Mouse (Mus musculus): ENCODE measurements around the gene Bst1.
A peak's percentile ranks its signal among the peaks of the same experiment; 100 is the strongest.

Gene Bst1

GRCm38 (mm10) chr5:43810427-43811062 is 8.1 kb upstream of the Bst1 start:
- DNase-seq (ENCODE audit: low read depth, low spot score) = no peak

DNA sequence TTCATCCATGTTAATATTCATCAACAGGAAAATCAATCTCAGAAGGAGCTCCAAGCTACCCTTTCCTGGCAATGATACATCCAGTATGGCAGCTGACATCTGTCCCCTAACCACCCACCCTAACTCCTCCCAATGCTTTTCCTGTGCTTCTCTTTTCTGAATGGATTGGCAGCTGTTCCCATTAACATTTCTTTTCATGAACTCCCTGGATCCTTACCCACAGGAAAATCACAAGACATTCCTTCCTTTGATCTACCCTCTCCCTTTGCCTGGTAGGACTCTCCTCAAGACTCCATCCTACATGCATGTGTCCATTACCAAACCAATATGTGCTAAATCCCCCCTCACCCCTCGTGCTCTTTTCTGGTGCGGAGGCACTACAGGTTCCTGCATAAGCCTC is 4.1 kb upstream of the Bst1 start:
- DNase-seq (ENCODE audit: low read depth, low spot score) = no peak

DNA sequence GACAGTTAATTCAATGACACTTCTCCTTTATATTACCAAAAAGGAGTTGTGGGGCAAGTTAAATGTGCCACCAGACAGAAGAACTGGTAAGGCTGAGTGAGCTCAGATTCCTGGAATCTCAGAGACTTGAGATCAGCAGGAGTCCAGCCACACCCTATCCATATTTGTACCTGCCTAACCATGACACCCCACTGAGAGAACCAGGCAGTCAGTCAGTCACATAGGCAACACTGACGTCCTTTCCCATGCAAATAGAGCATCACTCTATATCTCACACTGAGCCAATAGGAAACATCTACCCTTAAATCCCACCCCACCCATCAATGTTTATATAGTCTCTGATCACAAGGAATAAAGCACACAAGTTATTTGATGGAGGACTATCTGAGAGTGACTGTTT is 2.9 kb upstream of the Bst1 start:
- no peak for DNase-seq (ENCODE audit: low read depth, low spot score)

DNA sequence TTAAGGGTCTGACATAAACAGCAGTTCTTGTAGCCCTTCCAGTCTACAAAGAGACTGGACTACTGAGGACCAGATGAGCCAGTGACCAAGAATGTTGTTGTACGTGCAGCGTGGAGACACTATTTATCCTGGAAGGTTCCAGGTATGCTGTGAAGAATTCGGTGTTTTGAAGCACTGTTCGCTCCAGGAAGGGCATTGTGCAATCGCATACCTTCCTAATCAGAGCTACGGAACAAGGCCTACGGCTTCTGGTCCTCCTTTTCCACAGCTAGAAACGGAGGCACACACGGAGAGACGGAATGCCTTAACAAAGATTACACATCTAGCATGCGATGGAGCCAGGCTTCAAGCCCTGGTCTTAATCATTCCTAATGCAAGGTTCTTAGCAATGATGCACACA is 2.1 kb downstream of the Bst1 start:
- no peak for DNase-seq (ENCODE audit: low read depth, low spot score)

DNA sequence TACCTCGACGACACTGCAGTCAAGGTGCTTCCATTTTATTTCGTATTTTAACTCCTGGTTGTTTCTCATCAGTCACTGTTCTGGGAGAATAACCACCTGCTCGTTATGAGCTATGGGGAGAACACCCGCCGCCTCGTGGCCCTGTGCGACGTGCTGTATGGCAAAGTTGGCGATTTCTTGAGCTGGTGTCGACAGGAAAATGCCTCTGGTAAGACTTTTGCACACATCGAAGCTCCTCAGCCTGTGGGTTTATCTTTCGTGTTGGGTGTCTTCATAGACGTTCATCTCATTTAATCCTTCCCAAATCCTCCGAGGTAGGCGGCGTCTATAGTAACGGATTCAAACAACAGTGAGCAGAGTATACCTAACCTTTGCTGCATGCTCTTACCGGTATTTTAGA is 2.9 kb downstream of the Bst1 start, which contains the start of gene Fbxl5:
TSS of gene Fbxl5 (minus strand) at position 101 of the 400 bp plus-strand sequence.
- no peak for DNase-seq (ENCODE audit: low read depth, low spot score)

DNA sequence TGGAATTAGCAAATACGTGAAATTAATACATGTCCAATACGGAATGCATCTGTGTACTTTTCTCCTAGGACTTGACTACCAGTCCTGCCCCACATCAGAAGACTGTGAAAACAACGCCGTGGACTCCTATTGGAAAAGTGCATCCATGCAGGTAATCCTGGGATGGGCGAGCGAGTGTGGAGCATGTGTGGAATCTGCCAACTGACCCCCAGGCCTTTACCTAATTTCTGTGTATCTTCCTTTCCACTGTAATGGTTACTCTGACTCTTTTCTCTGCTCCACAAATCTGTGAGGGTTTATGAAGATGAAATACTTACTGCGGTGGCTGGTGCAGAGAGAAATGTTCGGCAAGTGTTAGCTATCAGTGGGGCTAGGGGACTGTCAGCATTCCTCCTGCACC is 3.5 kb downstream of the Bst1 start:
- DNase-seq (ENCODE audit: low read depth, low spot score) = no peak

- DNase-seq (ENCODE audit: low read depth, low spot score) = no peak
Observed at GRCm38 (mm10) chr5:43822824-43823223, 4.1 kb downstream of the Bst1 start.

DNA sequence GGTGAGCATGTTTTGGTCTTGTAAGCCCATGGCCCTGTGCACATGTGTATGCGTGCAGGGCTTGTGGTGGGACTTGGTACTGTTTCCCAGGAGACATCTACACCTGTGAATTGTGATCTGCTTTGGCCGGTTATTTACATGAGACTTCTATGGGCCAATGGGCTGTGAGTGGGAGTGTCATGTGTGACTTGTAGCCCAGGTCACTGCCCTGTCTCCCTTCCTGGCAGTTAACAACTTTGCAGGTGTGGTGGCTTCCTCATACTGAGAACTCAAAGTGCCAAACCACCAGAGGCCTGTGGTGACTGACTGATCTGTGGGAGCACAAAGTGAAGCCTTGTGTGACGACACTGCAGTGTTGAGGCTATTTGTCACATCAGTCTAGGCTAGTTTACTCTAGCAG is 5.9 kb downstream of the Bst1 start:
- no peak for DNase-seq (ENCODE audit: low read depth, low spot score)

- DNase-seq (ENCODE audit: low read depth, low spot score) = no peak
Observed at GRCm38 (mm10) chr5:43826883-43827282, 8.2 kb downstream of the Bst1 start.

GRCm38 (mm10) chr5:43827366-43827765 is 8.7 kb downstream of the Bst1 start:
- peak; percentile 89 for DNase-seq (ENCODE audit: low read depth, low spot score)

DNA sequence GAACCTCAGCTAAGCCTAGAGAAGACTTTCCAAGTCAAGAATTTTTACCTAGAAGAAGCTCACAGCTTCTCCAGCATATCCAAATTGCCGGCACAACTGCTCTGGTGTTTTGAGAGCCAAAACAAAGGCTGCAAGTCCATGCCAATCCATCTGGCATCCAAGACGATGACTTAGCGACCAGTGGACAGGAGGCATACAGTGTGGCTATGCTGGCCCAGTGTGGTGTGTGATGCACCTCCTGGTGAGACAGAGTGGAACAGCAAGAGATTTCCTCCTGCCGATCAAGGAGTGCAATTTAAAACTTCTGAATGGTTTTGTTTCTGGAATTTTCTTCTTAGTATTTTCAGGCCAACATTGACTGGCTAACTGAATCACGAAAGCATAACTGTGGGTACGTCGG is 17.9 kb downstream of the Bst1 start:
- no peak for DNase-seq (ENCODE audit: low read depth, low spot score)

- no peak for DNase-seq (ENCODE audit: low read depth, low spot score)
Observed at GRCm38 (mm10) chr5:43837372-43837771, 18.7 kb downstream of the Bst1 start.

GRCm38 (mm10) chr5:43841144-43842010 is 22.7 kb downstream of the Bst1 start:
- peak; percentile 63 for DNase-seq (ENCODE audit: low read depth, low spot score)

DNA sequence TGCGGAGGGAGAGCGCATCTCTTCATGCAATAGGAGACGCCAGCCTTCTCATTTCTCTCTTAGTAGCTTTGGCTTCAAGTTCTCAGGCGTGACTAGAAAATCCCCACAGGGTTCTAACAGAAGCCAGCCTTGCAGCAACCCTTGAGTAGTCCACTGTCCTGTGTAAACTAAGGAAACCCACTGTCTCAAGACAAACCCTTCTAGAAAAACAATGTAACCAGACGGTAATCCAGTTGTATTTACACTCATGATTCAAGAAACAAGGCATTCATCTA is 23.3 kb downstream of the Bst1 start:
- DNase-seq (ENCODE audit: low read depth, low spot score) = no peak

GRCm38 (mm10) chr5:43842576-43843155 is 24.0 kb downstream of the Bst1 start:
- no peak for DNase-seq (ENCODE audit: low read depth, low spot score)

GRCm38 (mm10) chr5:43845083-43845482 is 26.4 kb downstream of the Bst1 start:
- DNase-seq (ENCODE audit: low read depth, low spot score) = no peak

DNA sequence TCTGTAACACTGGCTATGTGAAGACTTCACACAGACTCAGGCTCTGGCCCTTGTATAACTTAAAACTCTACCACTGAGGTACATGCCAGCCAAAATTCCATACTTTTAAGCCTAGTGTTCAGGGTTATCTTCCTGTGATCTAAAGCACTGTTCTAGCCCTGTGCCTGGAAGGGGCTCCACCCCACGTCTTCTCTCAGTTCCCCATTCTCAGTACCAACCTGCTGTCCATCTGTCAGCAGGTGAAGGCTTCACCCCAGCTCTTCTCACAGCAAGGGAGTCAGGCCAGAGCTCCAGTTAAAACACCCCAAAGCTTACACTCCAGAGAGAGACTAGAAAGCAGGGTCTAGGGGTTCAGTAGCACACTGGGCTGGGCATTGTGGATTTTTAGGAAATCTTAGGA is 27.0 kb downstream of the Bst1 start:
- no peak for DNase-seq (ENCODE audit: low read depth, low spot score)

DNA sequence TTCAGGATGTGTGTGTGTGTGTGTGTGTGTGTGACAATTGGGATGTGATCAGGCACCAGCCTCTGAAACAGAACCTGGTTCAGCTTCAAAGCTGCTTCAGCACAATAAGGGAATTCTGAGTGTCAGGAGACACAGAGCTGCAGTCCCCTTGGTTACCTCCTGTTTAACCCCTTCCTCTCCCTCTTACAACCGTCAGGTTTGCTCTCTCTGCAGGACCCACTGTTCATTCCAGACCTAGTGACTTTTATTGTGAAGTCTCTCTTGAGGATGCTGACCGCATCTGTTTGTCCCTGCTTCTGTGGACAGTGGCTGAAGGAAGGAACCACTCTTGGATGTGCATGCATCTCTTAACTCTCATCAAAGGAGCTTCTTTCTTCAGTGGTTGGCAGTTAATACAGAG is 27.5 kb downstream of the Bst1 start:
- no peak for DNase-seq (ENCODE audit: low read depth, low spot score)

- DNase-seq (ENCODE audit: low read depth, low spot score) = no peak
Observed at GRCm38 (mm10) chr5:43847555-43847954, 28.9 kb downstream of the Bst1 start.

DNA sequence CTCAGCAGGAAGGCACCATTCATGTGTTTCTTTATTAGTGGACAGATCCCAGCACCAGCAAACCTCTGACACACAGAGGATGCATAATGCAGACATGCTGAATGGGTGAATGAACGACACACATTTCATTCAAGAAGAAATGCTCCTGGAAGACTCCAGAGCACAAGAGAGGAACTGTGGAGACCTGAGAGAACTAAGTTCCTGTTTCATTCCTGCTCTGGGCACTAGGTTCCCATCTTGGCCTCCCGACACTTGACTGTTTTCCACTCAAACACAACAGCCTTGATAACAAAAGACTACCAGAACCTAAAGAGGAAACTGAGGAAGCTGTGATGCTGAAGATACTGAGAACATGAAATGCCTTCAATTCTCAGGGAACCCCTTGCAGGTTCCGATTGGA is 29.6 kb downstream of the Bst1 start:
- DNase-seq (ENCODE audit: low read depth, low spot score) = no peak

GRCm38 (mm10) chr5:43853096-43853867 is 34.6 kb downstream of the Bst1 start:
- no peak for DNase-seq (ENCODE audit: low read depth, low spot score)

DNA sequence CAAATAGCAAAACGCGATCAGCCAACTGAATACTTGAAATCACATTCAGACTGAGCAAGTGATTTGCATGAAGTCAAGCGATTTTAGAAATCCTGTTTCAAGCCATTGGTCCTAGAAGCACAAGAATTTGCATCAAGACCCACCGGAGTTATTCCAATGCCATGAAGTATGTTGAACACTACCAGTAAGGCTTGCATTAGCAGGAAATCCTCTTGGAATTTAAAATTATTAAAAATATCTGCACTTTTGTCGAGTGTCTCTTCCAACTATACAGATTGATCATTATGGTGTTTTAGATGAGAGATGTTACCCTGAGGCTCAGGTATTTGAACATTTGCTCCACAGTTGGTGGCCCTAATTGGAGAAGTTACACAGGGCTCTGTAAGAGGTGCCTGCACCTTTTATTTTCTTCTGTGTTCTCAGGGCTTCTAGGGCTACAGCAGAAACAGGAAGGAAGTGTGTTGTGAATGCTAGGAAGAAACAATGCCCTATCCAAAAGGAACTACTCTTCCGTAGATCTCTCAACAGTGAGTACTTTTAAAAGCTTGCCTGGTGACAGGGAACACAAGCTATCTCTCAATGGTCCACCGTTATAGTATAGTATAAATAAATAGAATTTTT is 35.3 kb downstream of the Bst1 start:
- DNase-seq (ENCODE audit: low read depth, low spot score) = no peak
